Comparison of ENCODE assay signal across 15 mouse cellular contexts in genomic region chr8:69935431-69935830, GRCm38 (mm10). TPM values are rescaled to one million over a fixed set of nuclear protein-coding genes. Genes with fewer than 3 reads are reported as not detected.
A peak's percentile ranks its signal among the peaks of the same experiment; 100 is the strongest.
DNase-seq lines count a peak whose midpoint lies in the region; ATAC-seq and TF ChIP-seq lines count a peak whose summit lies in the region.
"Had no signal": no experiment of that assay in that cellular context is flagged by ENCODE, and none has a peak within 500 bp of the region (broad histone marks: within the 10 kb centered on the region; RNA-seq: fewer than 3 reads in every experiment).

No protein-coding gene starts in this region.

- H3K4me2 ChIP-seq in heart, embryonic 12.5 days: no peak overlapping the region
- no peak overlapping the region for H3K4me2 ChIP-seq in liver, embryonic 12.5 days
- H3K4me2 ChIP-seq in liver, embryonic 11.5 days: no peak overlapping the region
- H3K4me2 ChIP-seq in limb, embryonic 15.5 days: no peak overlapping the region
- H3K4me2 ChIP-seq: neural tube, embryonic 12.5 days had no signal

- H3K27me3 ChIP-seq in heart, embryonic 12.5 days (replicated peaks): no peaks in the 10 kb centered on the region
- no peaks in the 10 kb centered on the region for H3K27me3 ChIP-seq in liver, embryonic 12.5 days (replicated peaks)
- no peaks in the 10 kb centered on the region for H3K27me3 ChIP-seq in liver, embryonic 11.5 days (replicated peaks; ENCODE audit: control insufficient read depth, insufficient read depth, low read length)
- H3K27me3 ChIP-seq in limb, embryonic 15.5 days: no peaks in the 10 kb centered on the region
- H3K27me3 ChIP-seq in thymus, adult 2 months (ENCODE audit: control insufficient read depth, insufficient read depth, low read length): no peaks in the 10 kb centered on the region
- H3K27me3 ChIP-seq: neural tube, embryonic 12.5 days had no signal

- no peak overlapping the region for H3K4me3 ChIP-seq in heart, embryonic 12.5 days
- H3K4me3 ChIP-seq in liver, embryonic 12.5 days: no peak overlapping the region
- no peak overlapping the region for H3K4me3 ChIP-seq in liver, embryonic 11.5 days (ENCODE audit: low read depth, low read length)
- H3K4me3 ChIP-seq in limb, embryonic 15.5 days: no peak overlapping the region
- H3K4me3 ChIP-seq in thymus, adult 2 months (ENCODE audit: control insufficient read depth, insufficient read depth, low read length): no peak overlapping the region
- H3K4me3 ChIP-seq: neural tube, embryonic 12.5 days had no signal

- H3K9me3 ChIP-seq in heart, embryonic 12.5 days (replicated peaks): no peaks in the 10 kb centered on the region
- no peaks in the 10 kb centered on the region for H3K9me3 ChIP-seq in liver, embryonic 12.5 days (replicated peaks)
- no peaks in the 10 kb centered on the region for H3K9me3 ChIP-seq in liver, embryonic 11.5 days (ENCODE audit: control insufficient read depth, low read length)
- no peaks in the 10 kb centered on the region for H3K9me3 ChIP-seq in limb, embryonic 15.5 days
- H3K9me3 ChIP-seq: neural tube, embryonic 12.5 days had no signal

- H3K27ac ChIP-seq in heart, embryonic 12.5 days (ENCODE audit: poor library complexity, severe bottlenecking): peak overlapping the region; percentile 96
- H3K27ac ChIP-seq in liver, embryonic 12.5 days: peak overlapping the region; percentile 45; the same call in 1 of the 2 replicates
- H3K27ac ChIP-seq in liver, embryonic 11.5 days (ENCODE audit: low read depth, low read length): no peak overlapping the region
- H3K27ac ChIP-seq in limb, embryonic 15.5 days: peak overlapping the region; percentile 54; the same call in 1 of the 2 replicates
- H3K27ac ChIP-seq in thymus, adult 2 months (ENCODE audit: control insufficient read depth, insufficient read depth, low read length): no peak overlapping the region

- TF ChIP-seq CTCF in thymus, adult 2 months (IDR thresholded peaks at IDR 0.05; ENCODE audit: borderline replicate concordance, control insufficient read depth, extremely low read depth, insufficient read depth, low read length, poor library complexity): no peak

- H3K9ac ChIP-seq in heart, embryonic 12.5 days: no peak overlapping the region
- no peak overlapping the region for H3K9ac ChIP-seq in liver, embryonic 12.5 days
- H3K9ac ChIP-seq in liver, embryonic 11.5 days (ENCODE audit: low read depth, low read length): no peak overlapping the region
- H3K9ac ChIP-seq in limb, embryonic 15.5 days: no peak overlapping the region
- H3K9ac ChIP-seq: neural tube, embryonic 12.5 days had no signal

- DNase-seq in heart, postnatal 4 days: no peak
- no peak for DNase-seq in liver, embryonic 11.5 days (ENCODE audit: low spot score)
- peak; percentile 80 for DNase-seq in ES-CJ7 (ENCODE audit: low read depth, low spot score)
- DNase-seq in neural tube, embryonic 10.5 days (ENCODE audit: extremely low spot score, low spot score): no peak
- DNase-seq in thymus, adult 2 months: no peak
- DNase-seq: cerebellum, adult 11 months; kidney, postnatal 14 days; liver; spleen, adult 18-20 months had no signal

- 82% methylated on average over 3 of the region's 3 CpGs for whole genome bisulfite sequencing in heart, embryonic 12.5 days
- WGBS in liver, embryonic 12.5 days (ENCODE audit: insufficient replicate concordance): 88% methylated on average over 3 of the region's 3 CpGs
- WGBS in liver, embryonic 11.5 days: 83% methylated on average over 3 of the region's 3 CpGs
- WGBS in limb, embryonic 15.5 days: 96% methylated on average over 3 of the region's 3 CpGs
- 94% methylated on average over 3 of the region's 3 CpGs for WGBS in thymus, adult 2 months

- TF ChIP-seq POLR2A in thymus, adult 2 months (IDR thresholded peaks at IDR 0.05; ENCODE audit: control insufficient read depth, extremely low read depth, insufficient read depth, low read length, poor library complexity): no peak

- peaks cover 67% of the 10 kb centered on the region for H3K4me1 ChIP-seq in heart, embryonic 12.5 days (replicated peaks)
- H3K4me1 ChIP-seq in liver, embryonic 12.5 days: peaks cover 60% of the 10 kb centered on the region
- peaks cover 34% of the 10 kb centered on the region for H3K4me1 ChIP-seq in liver, embryonic 11.5 days (replicated peaks; ENCODE audit: control insufficient read depth, insufficient read depth, low read length)
- peaks cover 20% of the 10 kb centered on the region for H3K4me1 ChIP-seq in limb, embryonic 15.5 days
- peaks cover 38% of the 10 kb centered on the region for H3K4me1 ChIP-seq in thymus, adult 2 months (replicated peaks; ENCODE audit: control insufficient read depth, insufficient read depth, low read length)

- H3K36me3 ChIP-seq in heart, embryonic 12.5 days: peaks cover 22% of the 10 kb centered on the region
- H3K36me3 ChIP-seq in liver, embryonic 12.5 days: peaks cover 74% of the 10 kb centered on the region
- peaks cover 14% of the 10 kb centered on the region for H3K36me3 ChIP-seq in liver, embryonic 11.5 days (ENCODE audit: control insufficient read depth, insufficient read depth, low read length)
- H3K36me3 ChIP-seq in limb, embryonic 15.5 days: peaks cover 30% of the 10 kb centered on the region
- H3K36me3 ChIP-seq in thymus, adult 2 months (ENCODE audit: control insufficient read depth, insufficient read depth, low read length): 0 out of 2 replicates have a peak, but pooled peaks cover 12% of the 10 kb centered on the region

- ATAC-seq in heart, embryonic 12.5 days (ENCODE audit: insufficient number of reproducible peaks, low FRiP score): no peak
- no peak for ATAC-seq in liver, embryonic 12.5 days
- no peak for ATAC-seq in liver, embryonic 11.5 days (replicated peaks; ENCODE audit: low FRiP score)
- no peak for ATAC-seq in limb, embryonic 15.5 days (ENCODE audit: insufficient number of reproducible peaks, low FRiP score, low TSS enrichment, low read depth)

RNA-seq across cellular contexts. Expression of gene Yjefn3, which starts 32.9 kb away (rescaled TPM):
- 7.4 and 8.9 TPM in 2 replicates for polyA plus RNA-seq in heart, embryonic 12.5 days (2016; fragmentation: Nextera tagmentation; extraction: Ambion mirVana)
- total RNA-seq in heart, postnatal 4 days (2021): 1 to 10 TPM; 6.2 to 8.6 TPM
- polyA plus RNA-seq in liver, embryonic 12.5 days (2016; fragmentation: Nextera tagmentation; extraction: Ambion mirVana): 0.74 and 0.86 TPM in 2 replicates
- 1.7 and 1.9 TPM in 2 replicates for polyA plus RNA-seq in liver, embryonic 11.5 days (2014; fragmentation: Nextera tagmentation; extraction: Ambion mirVana)
- polyA plus RNA-seq in limb, embryonic 15.5 days (2015; fragmentation: Nextera tagmentation; extraction: Ambion mirVana): 3.7 and 6.4 TPM in 2 replicates
- polyA plus RNA-seq in thymus, adult 2 months (2012; rRNA removed): 8.0 and 11.7 TPM in 2 replicates
- total RNA-seq: common myeloid progenitor, adult 5-6 weeks; megakaryocyte-erythroid progenitor cell, adult 5-6 weeks had no signal

RNA-seq across cellular contexts. Expression of gene Ndufa13, which starts 33.1 kb away (rescaled TPM):
- polyA plus RNA-seq in heart, embryonic 12.5 days (2016; fragmentation: Nextera tagmentation; extraction: Ambion mirVana): 309 and 314 TPM in 2 replicates
- 100 to 1,000 TPM; 286 to 326 TPM for total RNA-seq in heart, postnatal 4 days (2021)
- 121 and 122 TPM in 2 replicates for polyA plus RNA-seq in liver, embryonic 12.5 days (2016; fragmentation: Nextera tagmentation; extraction: Ambion mirVana)
- 145 and 159 TPM in 2 replicates for polyA plus RNA-seq in liver, embryonic 11.5 days (2014; fragmentation: Nextera tagmentation; extraction: Ambion mirVana)
- 168 and 176 TPM in 2 replicates for polyA plus RNA-seq in limb, embryonic 15.5 days (2015; fragmentation: Nextera tagmentation; extraction: Ambion mirVana)
- polyA plus RNA-seq in thymus, adult 2 months (2012; rRNA removed): 120 and 150 TPM in 2 replicates

RNA-seq across cellular contexts. Expression of gene Tssk6, which starts 33.4 kb away (rescaled TPM):
- 1.9 and 3.1 TPM in 2 replicates for polyA plus RNA-seq in heart, embryonic 12.5 days (2016; fragmentation: Nextera tagmentation; extraction: Ambion mirVana)
- total RNA-seq in heart, postnatal 4 days (2021): under 1 TPM in 1 of 2 experiments, not detected in 1; 0.33 TPM
- polyA plus RNA-seq in liver, embryonic 12.5 days (2016; fragmentation: Nextera tagmentation; extraction: Ambion mirVana): 3.8 and 4.5 TPM in 2 replicates
- polyA plus RNA-seq in liver, embryonic 11.5 days (2014; fragmentation: Nextera tagmentation; extraction: Ambion mirVana): 4.5 and 5.2 TPM in 2 replicates
- polyA plus RNA-seq in limb, embryonic 15.5 days (2015; fragmentation: Nextera tagmentation; extraction: Ambion mirVana): 3.2 and 4.2 TPM in 2 replicates
- 1.3 and 1.8 TPM in 2 replicates for polyA plus RNA-seq in thymus, adult 2 months (2012; rRNA removed)
- total RNA-seq: common myeloid progenitor, adult 5-6 weeks; megakaryocyte-erythroid progenitor cell, adult 5-6 weeks had no signal

RNA-seq across cellular contexts. Expression of gene Cilp2, which starts 47.9 kb away (rescaled TPM):
- 0.78 and 0.82 TPM in 2 replicates for polyA plus RNA-seq in heart, embryonic 12.5 days (2016; fragmentation: Nextera tagmentation; extraction: Ambion mirVana)
- total RNA-seq in heart, postnatal 4 days (2021): under 1 TPM; 0.50 to 0.74 TPM
- polyA plus RNA-seq in liver, embryonic 12.5 days (2016; fragmentation: Nextera tagmentation; extraction: Ambion mirVana): 0.14 and 0.33 TPM in 2 replicates
- 0.48 and 0.56 TPM in 2 replicates for polyA plus RNA-seq in liver, embryonic 11.5 days (2014; fragmentation: Nextera tagmentation; extraction: Ambion mirVana)
- 2.9 and 3.7 TPM in 2 replicates for polyA plus RNA-seq in limb, embryonic 15.5 days (2015; fragmentation: Nextera tagmentation; extraction: Ambion mirVana)
- polyA plus RNA-seq in thymus, adult 2 months (2012; rRNA removed): 0.75 and 2.2 TPM in 2 replicates
- total RNA-seq: common myeloid progenitor, adult 5-6 weeks; megakaryocyte-erythroid progenitor cell, adult 5-6 weeks had no signal

Comparison
In these comparisons a context has a peak if more than half of its experiments do, and no peak if none do; other contexts are left out.
1. H3K27ac ChIP-seq: peak in heart, embryonic 12.5 days (single experiment), liver, embryonic 12.5 days (single experiment) and limb, embryonic 15.5 days (single experiment); none in liver, embryonic 11.5 days (single experiment) and thymus, adult 2 months (single experiment).